ENCODE assay signal across 7 mouse cellular contexts in the genomic region with DNA sequence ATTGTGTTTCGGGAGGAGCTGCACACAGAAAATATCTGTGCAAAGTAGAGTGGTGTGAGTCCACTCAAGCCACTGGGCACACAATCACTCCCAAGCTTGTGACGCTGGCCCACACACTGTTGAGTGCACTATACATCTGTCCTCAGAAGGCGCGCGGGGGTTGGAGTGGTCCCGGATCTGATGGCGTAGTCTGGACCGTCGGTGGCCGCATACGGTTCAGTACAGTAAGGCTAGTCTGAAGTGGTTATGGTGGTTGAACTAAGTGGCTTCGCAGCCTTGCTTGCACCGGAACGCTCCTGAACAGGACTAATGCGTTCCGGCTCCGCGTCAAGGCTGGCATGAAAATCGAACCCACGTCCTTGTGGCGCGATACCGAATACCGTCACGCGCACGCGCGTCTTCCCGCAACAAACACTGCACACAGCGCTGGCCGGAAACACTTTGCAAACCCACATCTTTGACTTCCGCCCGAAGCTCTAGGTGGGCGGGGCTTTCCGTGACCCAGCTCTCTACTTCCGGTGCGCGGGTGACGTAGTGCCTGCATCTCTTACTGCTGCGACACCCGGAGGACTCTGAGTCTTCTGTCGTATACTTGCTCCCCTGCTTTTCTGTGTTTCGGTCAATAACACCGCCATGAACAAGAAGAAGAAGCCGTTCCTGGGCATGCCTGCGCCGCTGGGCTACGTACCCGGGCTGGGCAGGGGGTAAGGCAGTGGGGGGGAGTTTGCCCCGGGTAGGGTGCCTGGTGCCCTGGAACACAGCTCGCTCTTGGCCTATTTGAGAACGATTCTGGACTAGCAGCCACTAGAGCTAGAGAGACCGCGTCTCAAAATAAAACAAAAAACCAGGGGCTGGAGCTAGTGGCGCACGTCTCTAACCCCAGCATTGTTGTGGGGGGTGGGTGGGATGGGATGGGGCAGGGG. TPM values are rescaled to one million over a fixed set of nuclear protein-coding genes. Genes with fewer than 3 reads are reported as not detected.
A peak's percentile ranks its signal among the peaks of the same experiment; 100 is the strongest.
DNase-seq lines count a peak whose midpoint lies in the region; ATAC-seq lines count a peak whose summit lies in the region.

No protein-coding gene starts in this region.

- H3K27ac ChIP-seq in limb, embryonic 10.5 days: peak overlapping the region; percentile 92
- peak overlapping the region; percentile 84 for H3K27ac ChIP-seq in midbrain, embryonic 13.5 days

- H3K27me3 ChIP-seq in limb, embryonic 10.5 days (ENCODE audit: low read depth, poor library complexity, severe bottlenecking): peaks cover 41% of the 10 kb centered on the region
- no peaks in the 10 kb centered on the region for H3K27me3 ChIP-seq in midbrain, embryonic 13.5 days

- ATAC-seq in granulocyte monocyte progenitor cell, adult 5-6 weeks (replicated peaks; ENCODE audit: poor library complexity, severe bottlenecking): peak; percentile 79
- ATAC-seq in midbrain, embryonic 13.5 days: peak; percentile 91

- DNase-seq in adrenal gland, adult 8-10 months: peak; percentile 96
- DNase-seq in embryo, embryonic 9.5 days (ENCODE audit: extremely low spot score): peak; percentile 96
- DNase-seq in kidney, adult 11 months: peak; percentile 96
- peak; percentile 98 for DNase-seq in limb, embryonic 10.5 days (ENCODE audit: low spot score)
- peak; percentile 92 for DNase-seq in spleen, adult 12 weeks (ENCODE audit: low spot score)

- H3K9me3 ChIP-seq in limb, embryonic 10.5 days (replicated peaks): no peaks in the 10 kb centered on the region
- H3K9me3 ChIP-seq in midbrain, embryonic 13.5 days: no peaks in the 10 kb centered on the region

- H3K4me1 ChIP-seq in limb, embryonic 10.5 days: peaks cover 29% of the 10 kb centered on the region
- peaks cover 49% of the 10 kb centered on the region for H3K4me1 ChIP-seq in midbrain, embryonic 13.5 days (replicated peaks)

- H3K4me3 ChIP-seq in limb, embryonic 10.5 days: peak overlapping the region; percentile 96
- peak overlapping the region; percentile 90 for H3K4me3 ChIP-seq in midbrain, embryonic 13.5 days (replicated peaks)

- peaks cover 6% of the 10 kb centered on the region; the same call in 1 of the 2 replicates for H3K36me3 ChIP-seq in limb, embryonic 10.5 days
- peaks cover 7% of the 10 kb centered on the region for H3K36me3 ChIP-seq in midbrain, embryonic 13.5 days

- peak overlapping the region; percentile 94 for H3K9ac ChIP-seq in midbrain, embryonic 13.5 days (replicated peaks)

- WGBS in limb, embryonic 10.5 days: 2% methylated on average over 57 of the region's 57 CpGs
- 1% methylated on average over 57 of the region's 57 CpGs for WGBS in midbrain, embryonic 13.5 days

- peak overlapping the region; percentile 82 for H3K4me2 ChIP-seq in midbrain, embryonic 13.5 days (replicated peaks)

RNA-seq across cellular contexts. Expression of a gene that starts 2.1 kb away (rescaled TPM):
- 10 to 100 TPM; 16.1 to 33.3 (median 21.8) TPM for total RNA-seq in adrenal gland, adult 8-10 months (2022)
- total RNA-seq in granulocyte monocyte progenitor cell, adult 5-6 weeks (2014; fragmentation: Nextera tagmentation): 6.2 and 13.1 TPM in 2 replicates
- total RNA-seq in granulocyte monocyte progenitor cell, adult 5-6 weeks (2017): 3.2 and 4.5 TPM in 2 replicates
- polyA plus RNA-seq in limb, embryonic 10.5 days (2016; fragmentation: Nextera tagmentation; extraction: Ambion mirVana): 12.0 and 17.2 TPM in 2 replicates
- polyA plus RNA-seq in midbrain, embryonic 13.5 days (2015; fragmentation: Nextera tagmentation; extraction: Ambion mirVana): 171 and 176 TPM in 2 replicates

RNA-seq across cellular contexts. Expression of a gene that starts 8.5 kb away (rescaled TPM):
- total RNA-seq in adrenal gland, adult 8-10 months (2022): 100 to 1,000 TPM in 2 of 4 experiments, 10 to 100 TPM in 2; 52.3 to 113 (median 89.3) TPM
- total RNA-seq in granulocyte monocyte progenitor cell, adult 5-6 weeks (2014; fragmentation: Nextera tagmentation): 21.1 and 23.5 TPM in 2 replicates
- 11.6 and 15.6 TPM in 2 replicates for total RNA-seq in granulocyte monocyte progenitor cell, adult 5-6 weeks (2017)
- 37.5 and 57.7 TPM in 2 replicates for polyA plus RNA-seq in limb, embryonic 10.5 days (2016; fragmentation: Nextera tagmentation; extraction: Ambion mirVana)
- 68.1 and 70.2 TPM in 2 replicates for polyA plus RNA-seq in midbrain, embryonic 13.5 days (2015; fragmentation: Nextera tagmentation; extraction: Ambion mirVana)

RNA-seq across cellular contexts. Expression of a gene that starts 9.4 kb away (rescaled TPM):
- total RNA-seq in adrenal gland, adult 8-10 months (2022): 10 to 100 TPM; 69.0 to 85.2 (median 76.4) TPM
- 30.8 and 35.2 TPM in 2 replicates for total RNA-seq in granulocyte monocyte progenitor cell, adult 5-6 weeks (2014; fragmentation: Nextera tagmentation)
- total RNA-seq in granulocyte monocyte progenitor cell, adult 5-6 weeks (2017): 68.8 and 71.6 TPM in 2 replicates
- polyA plus RNA-seq in limb, embryonic 10.5 days (2016; fragmentation: Nextera tagmentation; extraction: Ambion mirVana): 79.4 and 80.5 TPM in 2 replicates
- polyA plus RNA-seq in midbrain, embryonic 13.5 days (2015; fragmentation: Nextera tagmentation; extraction: Ambion mirVana): 71.7 and 72.8 TPM in 2 replicates

RNA-seq across cellular contexts. Expression of a gene that starts 16.4 kb away (rescaled TPM):
- total RNA-seq in adrenal gland, adult 8-10 months (2022): 100 to 1,000 TPM in 3 of 4 experiments, 10 to 100 TPM in 1; 94.3 to 171 (median 118) TPM
- 118 and 128 TPM in 2 replicates for total RNA-seq in granulocyte monocyte progenitor cell, adult 5-6 weeks (2014; fragmentation: Nextera tagmentation)
- 41.5 and 54.1 TPM in 2 replicates for total RNA-seq in granulocyte monocyte progenitor cell, adult 5-6 weeks (2017)
- polyA plus RNA-seq in limb, embryonic 10.5 days (2016; fragmentation: Nextera tagmentation; extraction: Ambion mirVana): 36.6 and 44.1 TPM in 2 replicates
- 71.2 and 82.5 TPM in 2 replicates for polyA plus RNA-seq in midbrain, embryonic 13.5 days (2015; fragmentation: Nextera tagmentation; extraction: Ambion mirVana)

RNA-seq across cellular contexts. Expression of a gene that starts 55.7 kb away (rescaled TPM):
- total RNA-seq in adrenal gland, adult 8-10 months (2022): under 1 TPM in 1 of 4 experiments, not detected in 3; 0.38 TPM
- total RNA-seq in granulocyte monocyte progenitor cell, adult 5-6 weeks (2014; fragmentation: Nextera tagmentation): not detected in 2 replicates
- not detected in 2 replicates for total RNA-seq in granulocyte monocyte progenitor cell, adult 5-6 weeks (2017)
- polyA plus RNA-seq in limb, embryonic 10.5 days (2016; fragmentation: Nextera tagmentation; extraction: Ambion mirVana): 0.39 TPM in 1 of 2 replicates, not detected in the other
- not detected in 2 replicates for polyA plus RNA-seq in midbrain, embryonic 13.5 days (2015; fragmentation: Nextera tagmentation; extraction: Ambion mirVana)

Comparison
In these comparisons a context has a peak if more than half of its experiments do, and no peak if none do; other contexts are left out.
1. Peak in every context shown above with its lines: DNase-seq, ATAC-seq, H3K4me3 ChIP-seq and H3K27ac ChIP-seq.